Mouse (Mus musculus): ENCODE results near the gene Gm20721.

GRCm38 (mm10) chr2:174297086-174297571, 49.4 kb downstream of the Gm20721 start:
- peak; percentile 52 for TF ChIP-seq CTCF (IDR thresholded peaks at IDR 0.05; ENCODE audit: low read depth)
- TF ChIP-seq EP300 (IDR thresholded peaks at IDR 0.05; ENCODE audit: low read depth) = no peak
